Mouse (Mus musculus): ENCODE data around the gene Cdc6. TPM values are rescaled to one million over a fixed set of nuclear protein-coding genes. Genes with fewer than 3 reads are reported as not detected.

The Cdc6 gene
- polyA plus RNA-seq, 2 experiments: 15.6 to 25.8 TPM

DNA sequence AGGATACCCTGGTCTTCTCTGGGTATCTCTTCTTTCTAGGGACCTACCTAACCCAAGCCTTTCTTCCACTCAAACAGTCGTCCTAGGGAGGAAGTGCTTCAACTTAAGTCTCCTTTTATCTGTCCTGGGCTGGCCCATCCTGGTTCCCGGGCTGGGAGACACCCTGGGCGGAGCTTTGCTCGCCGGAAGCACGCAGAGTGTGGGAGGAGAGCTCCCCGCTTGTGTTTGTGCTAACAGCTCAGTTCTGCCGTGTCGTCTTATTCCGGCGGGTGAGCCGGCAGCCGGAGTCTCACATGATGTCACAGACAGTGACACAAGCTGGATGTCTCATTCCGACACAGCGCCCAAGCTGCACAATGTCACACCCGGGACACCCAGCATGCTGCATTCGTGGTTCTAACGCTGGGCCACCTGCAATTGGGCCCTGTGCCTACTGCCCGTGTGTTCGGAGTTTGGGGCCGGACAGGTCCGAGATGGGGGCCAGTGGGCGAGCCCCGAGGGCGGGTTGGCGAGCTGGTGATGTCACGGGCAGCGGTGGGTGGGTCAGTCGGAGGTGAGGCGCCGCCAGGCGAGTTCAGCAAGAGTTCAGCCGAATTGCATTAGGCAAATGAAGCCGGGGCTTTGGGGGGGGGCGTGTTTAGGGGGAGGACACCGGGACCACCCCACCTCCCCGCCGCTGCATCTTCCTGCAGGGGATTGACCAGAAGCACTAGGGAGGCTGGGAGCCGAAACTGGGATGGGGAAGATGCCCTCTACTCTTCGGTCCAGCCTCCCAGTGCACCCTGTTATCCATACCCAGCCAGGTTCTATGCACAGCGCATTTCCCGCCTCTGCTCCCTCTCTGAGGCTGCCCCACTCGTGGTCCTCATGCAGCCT is 52.1 kb downstream of the Cdc6 start:
- no peak for ATAC-seq (ENCODE audit: low FRiP score, low read depth)
- Histone ChIP-seq H3K27ac (replicated peaks; ENCODE audit: low read depth, low read length) (no peak overlapping the region; the same call in 1 of the 2 replicates), H3K9ac (ENCODE audit: low read depth, low read length, severe bottlenecking) (peak overlapping the region; percentile 69), H3K4me1 (ENCODE audit: control insufficient read depth, insufficient read depth, low read length) (peaks cover 62% of the 10 kb centered on the region), H3K36me3 (ENCODE audit: control insufficient read depth, insufficient read depth, low read length) (peaks cover 18% of the 10 kb centered on the region), H3K9me3 (ENCODE audit: control insufficient read depth, low read length) (no peaks in the 10 kb centered on the region), H3K27me3 (ENCODE audit: control insufficient read depth, insufficient read depth, low read length) (no peaks in the 10 kb centered on the region), H3K4me2 (replicated peaks; ENCODE audit: low read depth, low read length, severe bottlenecking) (peak overlapping the region; percentile 96), H3K4me3 (replicated peaks; ENCODE audit: low read length) (peak overlapping the region; percentile 67)
- DNase-seq (ENCODE audit: low spot score): peak; percentile 65
- TF ChIP-seq POLR2A (IDR thresholded peaks at IDR 0.05; ENCODE audit: borderline replicate concordance, extremely low read depth, insufficient read depth, insufficient read length): no peak
- 1% methylated on average over 42 of the region's 43 CpGs for WGBS

DNA sequence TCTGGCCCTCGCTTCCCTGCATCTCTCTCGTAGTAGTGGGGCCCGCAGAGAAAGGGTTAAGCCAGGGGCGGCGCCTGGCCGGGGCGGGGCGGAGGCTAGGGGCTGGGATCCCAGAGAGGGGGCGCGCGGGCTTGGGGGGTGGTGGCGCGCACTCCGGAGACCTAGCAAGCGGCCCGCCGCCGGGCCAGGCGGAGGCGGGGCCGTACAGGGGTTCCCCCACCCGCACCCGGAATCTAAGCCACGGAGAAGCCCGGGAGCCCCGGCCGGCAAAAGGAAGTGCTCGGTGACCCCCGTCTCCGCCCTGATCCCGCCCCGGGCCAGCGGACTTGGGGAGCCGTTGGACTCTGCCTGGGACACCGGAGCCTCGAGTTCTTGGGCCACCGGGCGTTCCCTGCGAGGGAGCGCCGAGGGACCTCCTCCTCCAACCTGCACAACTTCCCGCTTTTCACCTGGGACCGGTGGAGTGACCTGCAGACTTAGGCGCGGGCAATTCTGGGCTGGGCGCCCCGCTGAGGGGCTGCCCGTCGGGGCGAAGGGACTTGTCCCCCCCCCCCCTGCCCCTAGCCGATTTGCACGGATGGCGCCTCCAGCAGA is 52.8 kb downstream of the Cdc6 start:
- TF ChIP-seq POLR2A (IDR thresholded peaks at IDR 0.05; ENCODE audit: borderline replicate concordance, extremely low read depth, insufficient read depth, insufficient read length): no peak
- H3K4me1 ChIP-seq (ENCODE audit: control insufficient read depth, insufficient read depth, low read length): peaks cover 63% of the 10 kb centered on the region
- H3K9ac ChIP-seq (ENCODE audit: low read depth, low read length, severe bottlenecking): peak overlapping the region; percentile 69
- H3K36me3 ChIP-seq (ENCODE audit: control insufficient read depth, insufficient read depth, low read length): peaks cover 18% of the 10 kb centered on the region
- peak overlapping the region; percentile 96 for H3K4me2 ChIP-seq (replicated peaks; ENCODE audit: low read depth, low read length, severe bottlenecking)
- peak; percentile 31 for ATAC-seq (ENCODE audit: low FRiP score, low read depth)
- under 1% methylated on average over 41 of the region's 53 CpGs for WGBS
- DNase-seq (ENCODE audit: low spot score): peak; percentile 82
- peak overlapping the region; percentile 67 for H3K4me3 ChIP-seq (replicated peaks; ENCODE audit: low read length)
- no peaks in the 10 kb centered on the region for H3K9me3 ChIP-seq (ENCODE audit: control insufficient read depth, low read length)
- no peak overlapping the region; the same call in none of the 2 replicates for H3K27ac ChIP-seq (replicated peaks; ENCODE audit: low read depth, low read length)
- H3K27me3 ChIP-seq (ENCODE audit: control insufficient read depth, insufficient read depth, low read length): no peaks in the 10 kb centered on the region

DNA sequence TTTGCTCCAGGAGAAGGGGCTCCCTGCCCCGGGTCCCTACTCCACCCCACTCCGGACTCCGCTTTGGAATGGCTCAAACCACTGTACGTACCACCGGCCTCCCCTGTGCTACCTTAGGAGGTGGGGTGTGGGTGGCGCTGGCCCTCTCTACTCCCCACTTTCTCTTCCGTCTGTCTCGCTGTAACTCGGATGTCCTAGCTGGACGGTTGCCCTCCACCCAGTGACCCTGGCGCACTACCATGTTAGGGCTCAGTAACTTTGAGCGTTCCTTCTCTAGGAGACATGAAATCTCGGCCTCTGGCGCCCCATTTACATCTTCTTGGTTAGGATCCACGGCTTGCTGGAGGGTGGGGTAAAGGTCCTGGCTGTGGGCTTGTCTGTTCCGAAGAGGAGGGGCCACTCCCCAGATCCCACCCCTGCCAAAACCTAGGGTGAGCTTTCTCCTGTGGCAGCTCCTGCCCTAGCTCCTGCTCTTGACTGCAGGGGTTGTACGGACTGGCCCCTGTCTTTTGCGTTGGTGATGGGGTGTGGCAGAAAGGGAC is 53.5 kb downstream of the Cdc6 start:
- peak overlapping the region; percentile 96 for H3K4me2 ChIP-seq (replicated peaks; ENCODE audit: low read depth, low read length, severe bottlenecking)
- DNase-seq (ENCODE audit: low spot score) (no peak), ATAC-seq (ENCODE audit: low FRiP score, low read depth) (no peak)
- 4% methylated on average over 17 of the region's 18 CpGs for WGBS
- no peak for TF ChIP-seq POLR2A (IDR thresholded peaks at IDR 0.05; ENCODE audit: borderline replicate concordance, extremely low read depth, insufficient read depth, insufficient read length)
- H3K27me3 ChIP-seq (ENCODE audit: control insufficient read depth, insufficient read depth, low read length): no peaks in the 10 kb centered on the region
- H3K36me3 ChIP-seq (ENCODE audit: control insufficient read depth, insufficient read depth, low read length): peaks cover 19% of the 10 kb centered on the region
- H3K4me3 ChIP-seq (replicated peaks; ENCODE audit: low read length): peak overlapping the region; percentile 67
- no peaks in the 10 kb centered on the region for H3K9me3 ChIP-seq (ENCODE audit: control insufficient read depth, low read length)
- peak overlapping the region; percentile 69 for H3K9ac ChIP-seq (ENCODE audit: low read depth, low read length, severe bottlenecking)
- no peak overlapping the region for H3K27ac ChIP-seq (replicated peaks; ENCODE audit: low read depth, low read length)
- peaks cover 65% of the 10 kb centered on the region for H3K4me1 ChIP-seq (ENCODE audit: control insufficient read depth, insufficient read depth, low read length)

DNA sequence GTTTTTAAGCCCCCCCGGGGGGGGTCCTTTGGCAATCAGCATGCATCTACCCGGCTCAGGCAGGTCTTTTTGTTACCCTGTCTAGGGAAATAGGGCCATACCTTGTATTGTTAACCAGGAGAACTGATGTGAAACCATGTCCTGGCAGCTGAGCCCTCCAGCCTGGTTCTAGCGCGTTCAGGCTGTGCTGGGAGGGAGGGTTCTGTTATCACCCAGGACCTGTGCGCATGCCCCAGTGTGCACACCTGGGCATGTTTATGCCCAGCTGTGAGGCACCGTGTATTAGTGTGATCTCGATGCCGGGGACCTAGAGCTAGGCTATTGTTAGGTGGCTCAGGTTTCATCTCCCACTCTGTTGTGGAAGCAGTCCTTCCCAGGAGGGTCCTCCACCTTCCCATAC is 54.2 kb downstream of the Cdc6 start:
- DNase-seq (ENCODE audit: low spot score): no peak

DNA sequence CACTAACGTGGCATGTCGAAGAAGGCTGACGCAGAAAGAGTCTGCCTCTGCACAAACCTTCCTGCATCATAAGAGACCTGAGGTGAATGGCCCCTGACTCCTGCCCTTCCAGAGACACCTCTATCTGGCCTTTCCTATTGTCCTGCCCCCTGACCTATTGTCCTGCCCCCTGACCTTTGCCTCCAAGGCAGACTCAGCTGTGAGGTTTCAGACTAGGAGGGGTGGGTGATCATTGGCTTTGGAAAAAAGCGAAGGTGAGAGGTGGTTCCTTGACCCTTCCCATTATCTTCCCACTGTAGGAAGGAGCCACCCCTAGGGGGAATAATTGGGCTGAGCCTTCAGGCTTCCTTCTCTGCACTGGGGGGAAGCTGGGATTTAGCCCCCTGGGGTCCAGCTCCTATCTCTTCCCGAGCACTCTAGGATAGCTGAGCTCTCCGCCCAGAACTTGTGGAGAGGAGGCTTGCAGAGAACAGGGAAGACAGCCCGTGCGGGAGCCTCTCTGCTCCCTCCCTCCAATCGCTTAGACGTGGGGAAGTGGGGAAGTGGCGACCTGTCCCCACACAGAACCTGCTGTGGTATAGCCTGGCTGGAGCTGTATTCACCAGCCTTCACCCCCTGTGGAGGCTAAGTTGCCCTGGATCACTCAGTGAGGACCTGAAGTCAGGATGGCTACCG is 55.0 kb downstream of the Cdc6 start:
- H3K4me1 ChIP-seq (ENCODE audit: control insufficient read depth, insufficient read depth, low read length): peaks cover 79% of the 10 kb centered on the region
- DNase-seq (ENCODE audit: low spot score) (no peak), ATAC-seq (ENCODE audit: low FRiP score, low read depth) (no peak)
- no peaks in the 10 kb centered on the region for H3K9me3 ChIP-seq (ENCODE audit: control insufficient read depth, low read length)
- TF ChIP-seq POLR2A (IDR thresholded peaks at IDR 0.05; ENCODE audit: borderline replicate concordance, extremely low read depth, insufficient read depth, insufficient read length): no peak
- peak overlapping the region; percentile 44; the same call in 1 of the 2 replicates for H3K9ac ChIP-seq (ENCODE audit: low read depth, low read length, severe bottlenecking)
- H3K27ac ChIP-seq (replicated peaks; ENCODE audit: low read depth, low read length): peak overlapping the region; percentile 71
- H3K4me3 ChIP-seq (replicated peaks; ENCODE audit: low read length): peak overlapping the region; percentile 67
- WGBS: 13% methylated on average over 12 of the region's 12 CpGs
- H3K27me3 ChIP-seq (ENCODE audit: control insufficient read depth, insufficient read depth, low read length): no peaks in the 10 kb centered on the region
- H3K36me3 ChIP-seq (ENCODE audit: control insufficient read depth, insufficient read depth, low read length): peaks cover 20% of the 10 kb centered on the region
- peak overlapping the region; percentile 96 for H3K4me2 ChIP-seq (replicated peaks; ENCODE audit: low read depth, low read length, severe bottlenecking)

More for the DNA sequence above, 54.2 kb downstream of the Cdc6 start:
- TF ChIP-seq POLR2A (IDR thresholded peaks at IDR 0.05; ENCODE audit: borderline replicate concordance, extremely low read depth, insufficient read depth, insufficient read length): no peak
- Histone ChIP-seq H3K27ac (replicated peaks; ENCODE audit: low read depth, low read length) (no peak overlapping the region), H3K4me3 (replicated peaks; ENCODE audit: low read length) (peak overlapping the region; percentile 67), H3K4me2 (replicated peaks; ENCODE audit: low read depth, low read length, severe bottlenecking) (peak overlapping the region; percentile 96), H3K27me3 (ENCODE audit: control insufficient read depth, insufficient read depth, low read length) (no peaks in the 10 kb centered on the region), H3K36me3 (ENCODE audit: control insufficient read depth, insufficient read depth, low read length) (peaks cover 20% of the 10 kb centered on the region), H3K9me3 (ENCODE audit: control insufficient read depth, low read length) (no peaks in the 10 kb centered on the region), H3K9ac (ENCODE audit: low read depth, low read length, severe bottlenecking) (peak overlapping the region; percentile 69; the same call in 1 of the 2 replicates), H3K4me1 (ENCODE audit: control insufficient read depth, insufficient read depth, low read length) (peaks cover 72% of the 10 kb centered on the region)
- no peak for ATAC-seq (ENCODE audit: low FRiP score, low read depth)
- 4% methylated on average over 8 of the region's 8 CpGs for WGBS
